Mouse (Mus musculus) testis, adult 2 months (tissue): Measurements from ENCODE around the gene Lbp. TPM values are rescaled to one million over a fixed set of nuclear protein-coding genes. Genes with fewer than 3 reads are reported as not detected.

Experiments used
- H3K27ac ChIP-seq: fragments of 200-500 bp; 2 replicates; pipeline ENCODE4 v1.5.1; 2012; ENCODE audit warnings: low read depth, low read length; ENCODE audit not compliant: control insufficient read depth, insufficient read depth
- H3K27me3 ChIP-seq: fragments of 200-500 bp; 2 replicates; pipeline ENCODE4 v1.6.1; 2012; ENCODE audit warnings: mild to moderate bottlenecking, low read length, moderate library complexity; ENCODE audit not compliant: control insufficient read depth, insufficient read depth
- H3K36me3 ChIP-seq: fragments of 200-500 bp; 2 replicates; pipeline ENCODE4 v1.6.1; 2012; ENCODE audit warnings: mild to moderate bottlenecking, low read length; ENCODE audit not compliant: control insufficient read depth, insufficient read depth
- H3K4me1 ChIP-seq: fragments of 200-500 bp; 2 replicates; pipeline ENCODE4 v1.6.1; 2012; ENCODE audit warnings: low read length; ENCODE audit not compliant: control insufficient read depth, insufficient read depth
- H3K4me3 ChIP-seq: fragments of 200-500 bp; 2 replicates; pipeline ENCODE4 v1.5.1; 2012; ENCODE audit warnings: low read depth, mild to moderate bottlenecking, low read length, moderate library complexity, mixed read lengths; ENCODE audit not compliant: control insufficient read depth
- CTCF ChIP-seq: fragments of 200-500 bp; IDR thresholded peaks from 2 replicates; pipeline ENCODE4 v1.5.1; 2012; ENCODE audit warnings: low read depth, mild to moderate bottlenecking, inconsistent platforms, low read length, moderate library complexity; ENCODE audit not compliant: control insufficient read depth, insufficient read depth, insufficient replicate concordance
- POLR2A ChIP-seq: fragments of 200-500 bp; IDR thresholded peaks from 2 replicates; pipeline ENCODE4 v1.6.1; 2012; ENCODE audit warnings: low read depth, mild to moderate bottlenecking, inconsistent platforms, low read length, moderate library complexity; ENCODE audit not compliant: control insufficient read depth
- polyA plus RNA-seq: library from polyadenylated mRNA; depleted of rRNA; stranded (reverse); fragments of >200 nt; gene quantifications from 2 replicates; pipeline ENCODE4 v1.2.3, GENCODE M21; 2012; rRNA removed

Lbp gene
- 14.9 and 17.2 TPM in 2 replicates for polyA plus RNA-seq

DNA sequence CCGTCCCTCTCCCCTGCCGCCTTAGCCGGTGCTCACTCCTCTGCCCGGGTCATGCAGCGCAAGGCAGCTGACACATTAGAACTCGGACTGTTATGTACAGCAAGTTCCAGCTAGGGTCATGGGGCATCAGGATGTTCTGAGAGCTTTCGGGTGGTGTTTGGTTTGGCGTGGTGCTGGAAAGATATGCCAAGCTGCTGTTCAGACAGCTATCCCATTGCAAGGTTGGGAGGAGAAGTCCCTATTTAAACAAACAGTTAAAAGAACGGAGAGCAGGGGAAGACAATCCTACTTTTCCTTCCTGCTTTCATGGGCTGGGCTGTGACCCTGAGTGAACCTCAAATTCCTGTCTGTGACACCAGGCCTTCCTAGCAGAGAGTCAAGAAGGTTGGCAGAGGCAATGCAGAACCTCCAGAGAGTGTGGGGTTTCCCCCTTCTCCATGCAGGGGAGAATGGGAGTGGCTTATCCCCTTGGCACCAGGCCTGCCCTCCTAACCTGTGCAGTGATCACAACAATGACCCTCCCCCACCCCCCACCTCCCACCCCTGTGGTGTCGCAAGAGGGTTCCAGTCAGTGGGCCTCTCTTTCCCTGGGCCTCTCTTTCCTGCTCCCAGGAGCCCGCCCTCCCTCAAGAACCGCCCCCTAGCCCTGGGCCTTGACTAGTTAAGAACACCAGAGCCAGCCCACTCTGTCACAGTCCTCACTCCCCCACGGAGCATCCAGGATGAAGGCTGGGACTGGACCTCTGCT, at the start of gene Lbp:
Gene Lbp (plus strand): TSS at position 546 of the 748 bp plus-strand sequence.
- Histone ChIP-seq H3K4me1 (peaks cover 3% of the 10 kb centered on the region), H3K36me3 (no peaks in the 10 kb centered on the region), H3K27ac (peak within 1 kb of the TSS; percentile 50), H3K4me3 (peak within 1 kb of the TSS; percentile 21), H3K27me3 (no peaks in the 10 kb centered on the region)
- TF ChIP-seq POLR2A (peak; percentile 41; the same call in 1 of the 2 replicates), CTCF (no peak)

DNA sequence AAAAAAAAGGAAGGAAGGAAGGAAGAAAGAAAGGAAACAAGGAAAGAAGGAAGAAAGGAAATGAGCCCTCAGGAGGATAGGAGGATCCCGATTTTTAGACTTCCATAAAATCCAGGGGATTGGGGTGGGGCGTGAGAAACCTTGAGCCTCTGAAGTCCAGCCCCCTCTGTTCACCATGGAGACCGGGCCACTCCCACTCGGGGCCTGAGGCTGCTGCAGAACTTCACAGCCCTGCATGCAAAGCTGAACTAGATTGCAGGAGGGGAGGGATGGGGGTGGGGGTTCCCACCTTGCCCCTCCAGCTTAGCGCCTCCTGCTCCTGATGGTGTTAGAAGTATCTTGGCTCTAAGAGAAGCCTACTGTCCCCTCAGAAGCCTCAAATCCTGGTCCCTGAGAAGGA, 49.4 kb upstream of the Lbp start:
- TF ChIP-seq CTCF: no peak
- no peak for TF ChIP-seq POLR2A
- no peak overlapping the region for H3K4me3 ChIP-seq
- peaks cover 23% of the 10 kb centered on the region for H3K4me1 ChIP-seq
- H3K27ac ChIP-seq: no peak overlapping the region
- H3K36me3 ChIP-seq: no peaks in the 10 kb centered on the region
- H3K27me3 ChIP-seq: no peaks in the 10 kb centered on the region

- peak within 1 kb of the TSS; percentile 33 for H3K27ac ChIP-seq
Measured at GRCm38 (mm10) chr2:158258005-158258418, 48.3 kb upstream of the Lbp start, which contains the start of gene Bpi. Gene Bpi (plus strand): TSS chr2:158258094.

DNA sequence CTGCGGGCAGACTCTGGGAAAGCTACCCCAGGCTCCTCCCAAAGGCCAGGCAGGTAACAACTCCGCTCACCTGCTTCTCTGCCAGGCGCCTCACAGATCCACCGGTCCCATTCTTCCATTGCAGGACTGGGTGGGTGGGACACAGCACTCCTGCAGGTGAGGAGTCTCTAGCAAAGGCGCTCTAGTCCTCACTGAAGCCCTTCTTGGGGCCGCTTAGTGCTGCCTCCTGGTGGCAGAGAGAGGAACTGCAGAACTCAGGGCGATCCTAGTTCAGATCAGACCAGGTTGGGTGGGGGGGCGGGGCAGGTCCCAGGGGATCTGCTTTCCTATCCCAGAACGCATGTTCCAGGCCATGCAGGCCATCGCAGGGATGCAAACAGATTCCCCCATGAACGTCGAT, 47.5 kb upstream of the Lbp start:
- TF ChIP-seq POLR2A (no peak), CTCF (peak; percentile 94)
- peak overlapping the region; percentile 85 for H3K4me3 ChIP-seq

More at GRCm38 (mm10) chr2:158258005-158258418, 48.3 kb upstream of the Lbp start, which contains the start of gene Bpi:
- Histone ChIP-seq H3K4me3 (peak within 1 kb of the TSS; percentile 85), H3K27me3 (no peaks in the 10 kb centered on the region), H3K4me1 (peaks cover 23% of the 10 kb centered on the region), H3K36me3 (no peaks in the 10 kb centered on the region)
- TF ChIP-seq POLR2A (peak; percentile 65), CTCF (no peak)

DNA sequence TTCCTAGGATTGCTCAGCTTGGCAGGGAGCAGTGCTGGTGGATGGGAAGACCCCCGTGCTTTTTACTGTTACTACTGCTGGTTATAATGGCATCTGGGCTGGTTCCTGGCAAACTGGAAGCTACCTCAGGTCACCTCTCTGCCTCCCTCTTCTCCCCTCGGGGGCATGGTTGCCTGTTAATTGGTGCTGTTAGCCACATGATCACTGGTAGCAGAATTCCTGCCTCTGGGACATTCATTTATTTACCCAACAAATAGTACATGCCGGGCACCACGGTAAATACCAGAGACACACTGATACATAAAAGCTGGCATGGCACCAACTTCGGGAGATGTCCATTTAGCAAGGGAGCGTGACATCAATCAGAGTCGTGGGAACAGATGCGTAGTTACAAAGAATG, 46.8 kb upstream of the Lbp start:
- Histone ChIP-seq H3K27ac (no peak overlapping the region), H3K27me3 (no peaks in the 10 kb centered on the region), H3K36me3 (no peaks in the 10 kb centered on the region), H3K4me1 (peaks cover 20% of the 10 kb centered on the region), H3K4me3 (no peak overlapping the region)
- no peak for TF ChIP-seq POLR2A
- TF ChIP-seq CTCF: no peak

More for the DNA sequence above, 47.5 kb upstream of the Lbp start:
- H3K27me3 ChIP-seq: no peaks in the 10 kb centered on the region
- no peaks in the 10 kb centered on the region for H3K36me3 ChIP-seq
- no peak overlapping the region for H3K27ac ChIP-seq
- H3K4me1 ChIP-seq: peaks cover 21% of the 10 kb centered on the region

DNA sequence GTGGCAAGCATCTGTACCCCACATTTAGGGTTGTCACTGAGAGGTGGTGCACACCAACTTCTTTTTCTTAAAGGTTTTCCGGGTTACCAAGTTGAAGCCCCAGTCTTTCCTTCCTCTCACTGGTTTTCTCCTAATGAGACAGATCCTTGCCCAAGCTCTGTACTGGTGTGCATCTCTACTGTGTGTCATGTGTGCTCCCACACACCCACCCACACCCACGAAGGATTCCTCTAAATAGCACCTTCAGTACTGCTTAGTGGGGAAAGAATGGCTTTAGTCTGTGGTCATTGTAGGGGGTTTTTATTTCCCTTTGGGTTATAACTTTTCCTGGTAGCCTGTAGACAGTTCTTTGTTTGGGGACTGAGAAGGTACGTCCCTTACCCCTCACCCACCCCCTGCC, 41.4 kb upstream of the Lbp start:
- Histone ChIP-seq H3K27ac (no peak overlapping the region), H3K27me3 (no peaks in the 10 kb centered on the region), H3K4me3 (no peak overlapping the region), H3K4me1 (no peaks in the 10 kb centered on the region), H3K36me3 (no peaks in the 10 kb centered on the region)
- no peak for TF ChIP-seq POLR2A
- TF ChIP-seq CTCF: no peak

DNA sequence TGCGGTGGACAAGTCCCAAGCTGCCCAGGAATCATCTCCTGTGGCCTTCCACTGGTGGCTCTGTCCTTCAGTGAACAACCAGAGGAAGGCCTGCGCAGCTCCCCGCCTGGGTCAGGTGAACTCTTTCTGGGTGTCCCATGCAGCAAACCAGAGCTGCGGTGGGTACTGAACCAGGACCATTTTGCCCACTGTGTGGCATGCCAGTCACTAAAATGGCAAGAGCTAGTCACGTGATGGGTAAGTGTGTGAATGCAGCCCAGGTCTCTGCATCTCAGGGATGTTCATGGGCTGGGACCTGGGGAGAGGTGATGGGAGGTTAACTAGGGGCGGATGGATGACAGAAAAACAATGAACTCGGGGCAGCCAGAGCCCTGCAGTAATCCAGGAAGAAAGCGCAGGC, 36.3 kb upstream of the Lbp start:
- no peaks in the 10 kb centered on the region for H3K27me3 ChIP-seq
- no peak overlapping the region for H3K4me3 ChIP-seq
- TF ChIP-seq POLR2A (no peak), CTCF (no peak)
- H3K4me1 ChIP-seq: no peaks in the 10 kb centered on the region
- H3K27ac ChIP-seq: no peak overlapping the region
- no peaks in the 10 kb centered on the region for H3K36me3 ChIP-seq
